Mouse (Mus musculus): ENCODE measurements around the gene Tmem256. TPM values are rescaled to one million over a fixed set of nuclear protein-coding genes. Genes with fewer than 3 reads are reported as not detected.
A peak's percentile ranks its signal among the peaks of the same experiment; 100 is the strongest.

Tmem256 gene
- 100 to 1,000 TPM; 151 to 159 TPM for total RNA-seq (2021)

DNA sequence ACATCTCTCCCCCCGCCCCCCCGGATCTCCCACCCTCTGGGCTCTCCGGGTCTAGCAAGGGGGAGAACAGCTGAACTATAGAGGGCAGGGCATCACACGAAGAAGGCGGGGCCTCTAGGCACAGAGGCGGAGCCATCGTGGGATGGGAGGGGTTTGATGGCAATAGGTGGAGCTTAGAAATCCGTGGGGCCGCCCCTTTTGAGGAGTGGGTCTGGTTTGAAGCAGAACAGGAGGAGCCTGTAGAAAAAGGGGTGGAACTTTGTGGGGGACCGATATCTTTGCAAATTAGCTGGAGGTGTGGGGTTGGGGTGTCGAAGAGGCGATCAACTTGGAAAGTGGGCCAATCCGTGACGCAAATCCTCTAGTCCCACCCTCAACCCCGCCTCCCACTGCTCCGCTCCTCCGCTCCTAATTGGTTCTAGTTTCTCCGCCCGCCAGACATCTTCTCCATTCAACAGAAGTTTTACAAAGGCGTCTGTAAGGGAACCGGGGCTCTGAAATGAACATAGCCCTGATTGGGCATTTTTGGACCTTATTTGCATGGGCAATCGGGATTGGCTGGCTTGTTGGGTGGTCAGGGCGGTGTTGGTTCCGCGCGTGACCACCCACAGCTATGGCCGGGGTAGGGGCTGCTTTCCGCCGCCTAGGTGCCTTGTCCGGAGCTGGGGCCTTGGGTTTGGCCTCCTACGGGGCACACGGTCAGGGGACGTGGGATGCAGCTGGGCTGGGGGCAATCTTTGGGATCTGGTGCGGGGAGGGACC lies at the start of gene Tmem256:
Gene Tmem256 (plus strand): TSS at position 563 of the 762 bp plus-strand sequence.
- intact Hi-C loops (cut with DNase I): loop anchor here (5.0 kb wide), 2 partner anchors 36 to 81 kb away; partner anchors contain the start of genes Fgf11 and Polr2a
- DNase-seq (ENCODE audit: extremely low spot score in 1 of 2, low spot score in 2 of 2): peak; percentile 96 to 98

DNA sequence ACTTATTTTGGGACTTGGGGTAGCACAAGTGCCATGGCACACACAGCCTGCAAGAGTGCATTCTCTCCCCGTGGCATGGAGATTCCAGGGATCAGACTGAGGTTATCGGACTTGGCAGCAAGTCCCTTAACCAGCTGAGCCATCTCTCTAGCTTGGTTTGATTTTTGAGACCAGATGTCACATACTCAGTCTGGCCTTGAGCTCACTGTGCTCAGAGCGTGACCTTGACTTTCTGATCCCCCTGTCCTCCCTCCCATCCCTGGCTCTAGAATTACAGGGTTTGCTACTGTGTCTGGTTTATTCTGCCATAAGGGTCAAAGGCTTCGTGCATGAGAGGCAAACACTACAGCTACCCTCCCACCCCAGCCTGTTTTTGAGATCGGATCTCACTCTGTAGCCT lies 48.9 kb upstream of the Tmem256 start:
- intact Hi-C loops (cut with DNase I): no loop called here

DNA sequence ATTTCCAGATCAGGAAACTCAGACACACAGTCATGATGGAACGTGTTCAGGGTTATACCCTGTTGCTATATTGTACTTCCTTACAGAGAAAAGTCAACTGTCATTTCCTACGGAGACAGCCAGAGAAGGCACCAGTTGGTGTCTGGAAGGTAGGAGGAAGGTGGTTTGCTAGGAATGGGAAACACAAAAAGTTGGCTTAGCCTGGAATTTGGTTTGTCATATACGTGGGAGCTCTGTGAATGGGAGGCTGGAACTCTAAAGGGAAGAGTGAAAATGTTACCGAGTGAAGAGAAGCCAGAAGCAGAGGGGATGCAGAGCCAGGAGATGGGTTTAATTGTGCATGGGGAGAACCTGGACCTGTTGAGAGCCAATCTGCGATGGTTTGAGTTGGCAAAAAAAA lies 46.9 kb upstream of the Tmem256 start:
- no peak for DNase-seq (ENCODE audit: extremely low spot score in 1 of 2, low spot score in 2 of 2)
- intact Hi-C loops (cut with DNase I): no loop called here

More for the DNA sequence above, 48.9 kb upstream of the Tmem256 start:
- no peak for DNase-seq (ENCODE audit: extremely low spot score in 1 of 2, low spot score in 2 of 2)

DNA sequence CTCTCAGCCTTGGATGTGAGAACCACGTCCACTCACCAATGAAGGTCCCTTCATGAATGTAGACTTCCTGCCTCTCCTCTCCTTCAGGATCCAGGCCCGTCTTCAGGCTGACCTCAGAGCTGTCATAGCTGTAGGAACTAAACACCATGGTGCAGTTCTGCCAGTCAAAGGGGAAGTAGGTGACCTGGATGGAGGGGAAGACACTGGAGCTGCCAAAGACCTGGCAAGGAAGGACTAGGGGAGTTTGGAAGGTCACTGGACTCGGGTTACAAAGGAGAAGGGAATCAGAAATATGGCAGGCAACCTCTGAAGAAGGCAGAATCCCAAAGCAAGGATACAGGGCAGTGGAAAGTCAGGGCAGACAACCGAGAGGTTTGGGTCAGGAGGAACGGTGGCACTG lies 44.9 kb upstream of the Tmem256 start:
- intact Hi-C loops (cut with DNase I): no loop called here

DNA sequence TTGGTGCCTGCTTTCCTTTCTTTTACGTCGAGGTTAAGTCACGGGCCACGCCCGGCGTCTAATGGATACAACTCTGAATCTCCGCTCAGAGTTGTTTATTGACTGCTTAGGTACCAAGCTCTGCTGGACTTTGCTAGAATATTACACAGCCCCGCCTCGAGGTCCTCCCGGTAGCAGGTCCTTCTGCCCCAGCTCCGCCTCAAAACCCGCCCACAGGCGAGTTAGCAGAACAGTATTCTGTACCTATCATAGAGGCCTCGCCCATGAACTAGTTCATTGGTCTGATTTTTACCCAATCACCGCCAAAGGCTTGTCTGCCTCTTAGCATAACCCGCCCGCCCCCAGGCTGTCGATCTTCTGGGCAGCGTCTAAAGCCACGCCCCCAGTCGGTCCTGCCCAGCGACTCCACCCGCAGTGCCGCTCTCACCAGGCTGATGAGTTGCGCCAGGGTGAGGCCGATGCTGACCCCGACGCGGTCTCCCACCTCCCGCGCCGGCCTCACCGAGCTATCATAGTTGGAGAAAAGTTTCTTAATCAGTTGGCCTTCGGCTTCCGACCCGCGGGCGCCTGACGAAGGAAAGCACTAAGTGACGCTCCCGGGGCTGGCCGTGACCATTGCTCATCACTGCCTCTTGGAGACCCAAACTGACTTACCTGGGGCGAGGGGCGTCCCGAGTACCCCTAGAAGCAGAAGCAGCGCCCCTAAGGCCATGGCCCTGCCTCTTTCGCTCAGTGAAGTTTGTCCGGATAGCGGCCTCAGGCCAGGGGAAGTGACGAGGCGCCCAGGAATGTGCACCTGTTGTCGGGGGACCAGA lies 42.9 kb upstream of the Tmem256 start, which contains the start of gene Chrnb1:
Gene Chrnb1 (minus strand): TSS at position 776 of the 815 bp plus-strand sequence.
- intact Hi-C loops (cut with DNase I): no loop called here

More for the DNA sequence above, 44.9 kb upstream of the Tmem256 start:
- DNase-seq (ENCODE audit: extremely low spot score in 1 of 2, low spot score in 2 of 2): no peak

DNA sequence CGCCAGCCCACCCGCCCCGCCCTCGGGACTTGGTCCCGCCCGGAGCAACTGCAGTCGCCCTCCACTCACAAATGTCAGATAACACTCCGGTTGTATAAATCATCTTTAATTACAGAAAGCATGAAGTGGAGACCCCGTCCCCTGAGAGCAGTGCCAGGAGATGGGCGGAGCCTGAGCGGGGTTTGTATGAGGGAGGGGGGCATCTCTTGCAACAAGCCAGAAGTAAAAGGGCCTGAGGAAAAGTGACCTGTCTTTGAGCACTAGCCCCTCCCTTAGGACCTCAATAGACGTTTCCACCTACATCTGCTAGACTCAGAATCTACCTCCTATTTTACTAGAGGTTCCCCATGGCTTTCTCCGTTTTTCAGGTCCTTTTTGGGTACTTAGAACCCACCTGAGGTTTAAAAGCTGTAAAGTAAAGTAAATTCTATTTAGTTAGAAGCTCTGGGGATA lies 42.3 kb upstream of the Tmem256 start:
- intact Hi-C loops (cut with DNase I): no loop called here
- no peak for DNase-seq (ENCODE audit: extremely low spot score in 1 of 2, low spot score in 2 of 2)

More for the DNA sequence above, 42.9 kb upstream of the Tmem256 start, which contains the start of gene Chrnb1:
- peak; percentile 92 to 95 for DNase-seq (ENCODE audit: extremely low spot score in 1 of 2, low spot score in 2 of 2)

DNA sequence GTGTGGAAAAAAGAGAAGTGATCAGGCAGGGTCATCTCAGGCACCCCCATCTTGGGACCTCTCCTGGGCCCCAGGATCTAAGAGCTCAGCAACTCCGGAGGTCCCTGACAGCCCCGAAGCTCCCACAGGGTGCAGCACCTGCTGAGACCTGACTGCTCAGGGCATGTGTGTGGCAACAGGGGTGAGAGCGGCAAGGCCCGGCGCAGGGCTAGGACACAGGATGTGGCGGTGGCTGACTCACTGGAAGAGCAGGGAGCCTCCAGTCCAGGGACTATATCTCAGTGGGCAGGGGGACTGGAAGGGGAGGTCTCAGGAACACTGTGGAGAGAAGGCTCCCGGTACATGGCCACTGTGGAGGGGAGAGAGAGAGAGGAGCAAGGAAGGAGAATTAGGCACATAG lies 40.4 kb upstream of the Tmem256 start:
- DNase-seq (ENCODE audit: extremely low spot score in 1 of 2, low spot score in 2 of 2): no peak
- intact Hi-C loops (cut with DNase I): no loop called here

DNA sequence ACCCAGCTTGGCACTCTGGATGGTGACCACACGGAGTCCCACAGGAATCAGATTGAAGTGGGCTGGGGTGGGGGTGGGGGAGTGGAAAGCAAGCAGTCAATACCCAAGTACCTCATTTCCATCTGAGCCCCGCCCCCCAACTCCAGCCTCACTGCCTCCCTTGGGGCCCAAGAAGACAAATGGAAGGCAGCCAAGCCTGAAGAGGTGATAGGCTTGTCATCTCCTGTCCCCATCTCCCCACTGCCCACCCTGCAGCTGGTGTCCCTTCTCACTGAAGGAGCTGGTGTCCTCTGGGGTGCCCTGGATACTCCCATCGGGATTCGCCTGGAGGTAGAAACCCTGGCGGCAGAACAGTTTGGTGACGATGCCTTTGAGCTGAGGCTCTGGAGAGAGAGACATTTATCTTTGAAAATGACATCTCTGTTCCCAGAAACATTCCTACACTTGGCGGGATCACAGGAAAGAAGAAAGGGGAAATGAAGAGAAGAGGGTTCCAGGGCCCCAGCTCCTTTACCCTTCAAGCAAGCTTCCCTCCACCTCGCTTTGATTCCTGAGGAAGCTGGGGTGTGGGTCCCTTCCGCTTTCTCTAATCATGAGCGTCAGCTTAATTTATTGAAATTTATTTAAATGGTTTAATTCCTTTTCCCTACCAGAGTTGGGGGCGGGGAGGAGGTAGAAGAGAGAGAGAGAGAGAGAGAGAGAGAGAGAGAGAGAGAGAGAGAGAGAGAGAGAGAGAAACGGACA lies 38.7 kb upstream of the Tmem256 start:
- peak in 1 of 2 experiments; percentile 68 for DNase-seq (ENCODE audit: extremely low spot score in 1 of 2, low spot score in 2 of 2)
- intact Hi-C loops (cut with DNase I): loop anchor here (5.0 kb wide), 2 partner anchors 38 to 78 kb away; partner anchors contain the start of genes Nlgn2, Tmem256 and Tmem95

DNA sequence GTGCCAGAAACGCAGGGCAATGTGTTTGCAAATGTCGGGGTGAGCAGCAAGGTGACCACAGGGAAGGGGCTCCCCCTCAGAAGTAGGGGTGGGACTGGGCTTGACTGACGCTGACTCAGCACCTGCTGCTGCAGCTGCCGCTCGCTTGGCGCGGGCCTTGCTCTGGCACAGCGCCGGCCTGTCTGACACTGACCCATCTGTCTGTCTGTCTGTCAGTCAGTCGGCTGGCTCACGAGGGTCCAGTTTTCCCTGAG lies 38.2 kb upstream of the Tmem256 start:
- peak in 1 of 2 experiments; percentile 83 for DNase-seq (ENCODE audit: extremely low spot score in 1 of 2, low spot score in 2 of 2)
- intact Hi-C loops (cut with DNase I): loop anchor here (5.0 kb wide), 2 partner anchors 37 to 77 kb away; partner anchors contain the start of genes Nlgn2, Tmem256 and Tmem95

DNA sequence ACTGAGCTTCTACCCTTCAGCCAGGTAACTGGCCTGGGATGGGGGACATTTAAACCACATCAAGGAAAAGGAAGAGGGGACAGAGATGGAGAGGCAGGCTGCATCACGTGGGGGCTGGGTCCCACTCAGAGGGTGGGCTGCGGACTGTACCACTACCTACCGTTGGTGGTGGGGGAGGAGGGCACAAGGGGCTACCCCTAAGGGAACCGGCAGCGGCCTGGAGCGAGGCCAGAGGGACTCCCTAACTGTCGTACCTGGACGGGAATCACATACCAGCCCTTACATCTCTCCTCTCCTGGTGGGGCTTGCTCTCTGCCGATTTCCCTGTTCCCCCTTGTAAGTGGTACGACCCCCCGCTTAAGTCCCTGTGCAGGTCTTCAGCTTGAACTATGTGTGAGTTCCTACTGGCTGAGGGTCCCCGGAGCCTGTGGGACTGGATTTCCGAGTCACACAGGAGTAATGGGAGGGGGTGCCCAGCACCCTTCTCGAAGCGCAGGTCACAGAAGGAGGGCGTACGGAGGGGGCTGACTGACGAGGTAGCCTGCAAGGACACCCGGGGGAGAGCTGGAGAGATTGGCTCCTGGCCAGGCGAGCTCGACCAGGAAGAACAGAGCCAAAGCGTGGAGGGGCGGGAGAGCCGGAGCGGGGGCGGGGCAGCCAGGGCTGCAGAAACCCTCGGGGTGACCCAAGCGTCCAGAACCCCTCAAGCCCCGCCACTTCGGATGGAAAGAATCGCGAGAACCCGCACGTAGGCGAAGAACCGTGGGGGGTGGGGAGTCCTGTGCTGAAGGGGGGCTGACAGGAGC lies 37.7 kb upstream of the Tmem256 start:
- intact Hi-C loops (cut with DNase I): loop anchor here (5.0 kb wide), 2 partner anchors 37 to 77 kb away; partner anchors contain the start of genes Nlgn2, Tmem256 and Tmem95
- DNase-seq (ENCODE audit: extremely low spot score in 1 of 2, low spot score in 2 of 2): peak; percentile 68 to 90

DNA sequence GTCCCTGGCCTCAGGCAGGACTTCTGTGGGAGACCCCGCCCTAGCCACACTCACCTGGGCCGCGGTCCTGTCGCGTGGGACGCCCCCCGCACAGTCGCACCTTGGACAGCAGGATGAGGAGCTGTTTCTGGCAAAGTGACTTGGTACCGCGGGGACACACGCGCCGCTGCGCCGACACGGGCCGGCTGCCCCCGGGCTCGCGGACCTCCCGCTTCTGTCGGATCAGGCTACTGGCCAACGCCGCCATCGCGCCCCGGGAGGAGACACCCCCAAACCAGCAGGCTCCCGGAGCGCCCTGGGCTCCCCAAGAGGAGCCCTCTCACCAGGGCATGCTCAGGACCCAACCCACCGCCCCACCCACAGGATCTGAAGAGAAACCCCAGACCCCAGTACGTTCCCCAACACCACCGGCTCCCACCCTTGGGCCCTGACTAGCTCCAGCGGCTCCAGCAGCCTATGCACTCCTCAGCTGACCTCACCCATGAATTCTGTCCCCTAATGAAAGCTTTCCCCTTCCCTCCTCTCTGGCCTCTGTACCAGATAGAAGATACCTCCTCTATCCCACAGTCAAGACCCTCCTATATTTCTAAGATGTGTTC lies 36.8 kb upstream of the Tmem256 start, which contains the start of gene Fgf11:
Gene Fgf11 (minus strand): TSS at position 479 of the 599 bp plus-strand sequence.
- peak in 1 of 2 experiments; percentile 60 for DNase-seq (ENCODE audit: extremely low spot score in 1 of 2, low spot score in 2 of 2)

DNA sequence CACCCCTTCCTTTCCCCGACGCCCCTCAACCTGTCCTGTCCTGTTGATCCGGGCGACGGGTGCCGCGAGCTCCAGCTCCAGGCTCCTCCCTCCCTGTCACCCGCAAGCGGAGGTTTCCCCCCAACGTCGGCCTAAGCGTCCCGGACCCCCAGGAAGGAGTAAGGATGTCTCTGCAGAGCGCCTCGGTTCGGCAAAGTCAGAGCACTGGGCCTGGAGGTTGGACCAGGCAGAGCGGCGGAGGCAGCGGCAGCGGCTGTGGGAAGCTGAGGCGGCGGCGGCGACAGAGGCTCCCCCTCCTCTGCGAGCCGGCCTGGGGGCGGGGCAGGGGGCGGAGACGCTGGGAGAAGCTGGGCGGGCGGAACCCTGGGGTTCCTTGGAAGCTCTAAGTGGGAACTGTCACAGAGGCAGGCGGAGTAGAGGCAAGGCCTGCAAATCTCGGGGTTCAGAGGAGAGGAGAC lies 35.6 kb upstream of the Tmem256 start:
- DNase-seq (ENCODE audit: extremely low spot score in 1 of 2, low spot score in 2 of 2): peak; percentile 77 to 92
- intact Hi-C loops (cut with DNase I): loop anchor here (2.0 to 5.0 kb wide), 3 partner anchors 35 to 75 kb away; partner anchors contain the start of genes Nlgn2, Polr2a, Tmem256 and Tmem95

More for the DNA sequence above, 36.8 kb upstream of the Tmem256 start, which contains the start of gene Fgf11:
- intact Hi-C loops (cut with DNase I): loop anchor here (5.0 kb wide), 2 partner anchors 36 to 76 kb away; partner anchors contain the start of genes Nlgn2, Tmem256 and Tmem95

DNA sequence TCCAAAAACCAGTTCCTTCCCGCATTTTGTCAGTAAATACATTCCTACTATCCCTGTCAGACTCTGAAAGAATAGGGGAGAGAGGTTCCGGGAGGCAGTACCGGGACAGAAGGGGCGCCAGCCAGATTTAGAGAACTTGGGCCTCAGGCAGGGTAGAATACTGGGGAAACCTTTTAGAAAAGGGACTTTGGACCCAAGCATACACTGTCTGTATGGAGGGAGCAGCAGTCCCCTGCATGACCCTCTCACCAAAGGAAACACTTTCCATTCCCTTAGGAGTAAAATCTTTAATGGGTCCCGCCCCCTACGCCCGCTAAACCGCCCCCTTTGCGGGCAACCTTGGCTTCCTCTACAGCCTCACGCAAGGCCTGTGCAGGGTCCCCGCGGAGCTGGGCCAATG lies 35.0 kb upstream of the Tmem256 start:
- no peak for DNase-seq (ENCODE audit: extremely low spot score in 1 of 2, low spot score in 2 of 2)
- intact Hi-C loops (cut with DNase I): loop anchor here (2.0 to 5.0 kb wide), 3 partner anchors 34 to 74 kb away; partner anchors contain the start of genes Nlgn2, Polr2a, Tmem256 and Tmem95

DNA sequence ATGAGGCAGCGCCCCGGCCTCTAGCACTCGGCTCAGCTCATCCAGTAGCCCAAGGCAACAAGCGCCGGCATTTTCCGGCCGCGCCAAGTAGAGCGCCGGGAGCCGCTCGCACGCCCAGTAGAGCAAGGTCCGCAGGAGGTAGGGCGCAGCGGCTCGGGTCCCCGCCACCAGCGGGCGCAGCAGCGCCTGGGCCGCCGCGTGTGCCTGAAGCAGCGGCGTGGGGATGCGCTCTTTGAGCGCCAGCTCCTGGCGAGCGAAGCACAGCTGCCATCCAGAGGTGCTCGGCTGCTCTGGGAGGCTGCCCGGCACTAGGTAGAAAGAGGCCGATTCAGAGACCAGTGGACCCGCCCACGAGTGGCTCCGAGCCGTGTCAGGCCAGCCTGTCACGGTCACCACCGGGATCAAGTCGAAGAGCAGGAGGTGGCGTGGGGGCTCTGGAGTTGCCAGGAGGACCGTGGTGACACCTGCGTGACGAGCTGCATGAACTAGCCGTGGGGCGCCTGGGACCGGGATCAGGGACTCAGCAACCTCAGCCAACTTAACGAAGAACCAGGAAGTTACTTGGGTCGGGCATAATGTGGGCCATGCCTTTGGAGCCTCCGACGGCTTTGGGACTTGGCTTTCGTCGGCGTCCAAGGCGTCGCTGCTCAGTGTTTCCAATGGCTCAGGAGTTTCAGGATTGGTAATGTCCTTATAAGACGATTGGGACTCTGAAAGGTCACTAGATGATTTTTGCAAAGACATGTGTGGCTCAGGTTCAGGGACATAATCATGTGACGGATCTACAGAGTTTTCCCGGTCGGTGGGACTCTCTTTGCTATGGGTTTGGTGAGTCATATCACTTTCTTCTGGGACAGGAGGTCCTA lies 34.3 kb upstream of the Tmem256 start:
- intact Hi-C loops (cut with DNase I): loop anchor here (2.0 to 5.0 kb wide), 3 partner anchors 33 to 73 kb away; partner anchors contain the start of genes Nlgn2, Polr2a, Tmem256 and Tmem95
- peak; percentile 50 to 81 for DNase-seq (ENCODE audit: extremely low spot score in 1 of 2, low spot score in 2 of 2)

DNA sequence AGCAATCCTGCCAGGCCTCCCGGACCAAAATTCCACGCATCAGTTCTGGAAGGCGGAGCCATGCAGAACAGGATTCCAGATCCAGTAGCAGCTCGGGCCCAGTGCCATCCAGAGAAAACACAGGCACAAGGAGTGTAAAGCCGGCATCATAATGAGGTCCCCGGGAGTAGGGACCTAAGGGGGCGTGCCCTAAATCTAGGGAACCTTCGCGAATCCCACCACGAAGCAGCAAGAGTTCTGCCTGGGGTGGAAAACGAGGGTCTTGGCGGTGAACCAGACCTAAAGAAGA lies 33.7 kb upstream of the Tmem256 start:
- intact Hi-C loops (cut with DNase I): loop anchor here (5.0 kb wide), 2 partner anchors 33 to 73 kb away; partner anchors contain the start of genes Nlgn2, Tmem256 and Tmem95
- DNase-seq (ENCODE audit: extremely low spot score in 1 of 2, low spot score in 2 of 2): no peak

All from left cerebral cortex, postnatal 10 days (tissue).